8 mouse cellular contexts compared by ENCODE assay signal in the genomic region with DNA sequence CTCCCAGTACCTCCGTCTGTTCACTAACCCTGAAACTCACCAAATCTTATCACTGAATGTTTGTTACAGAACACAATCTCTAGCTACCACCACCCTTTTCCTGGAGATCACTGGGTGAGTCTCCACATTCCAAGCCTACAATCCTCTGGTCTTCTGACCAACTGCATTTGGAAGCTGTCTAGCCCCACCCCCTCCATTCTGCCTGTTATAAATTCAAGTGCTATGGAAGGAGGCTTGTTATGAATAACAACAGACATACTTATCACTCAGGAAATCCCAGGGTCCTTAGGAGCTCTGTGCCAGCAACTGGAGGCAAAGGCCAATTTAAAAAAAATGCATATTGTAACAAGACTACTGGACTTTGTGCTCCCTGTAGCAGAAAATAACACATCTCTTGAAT. TPM values are rescaled to one million over a fixed set of nuclear protein-coding genes. Genes with fewer than 3 reads are reported as not detected.
DNase-seq lines count a peak whose midpoint lies in the region; ATAC-seq lines count a peak whose summit lies in the region.

No protein-coding gene starts in this region.

- H3K4me2 ChIP-seq in heart, embryonic 12.5 days = no peak overlapping the region
- 0 out of 2 replicates have a peak overlapping the region, but pooled peaks have one; percentile 2 for H3K4me2 ChIP-seq in kidney, embryonic 15.5 days

- ATAC-seq in heart, embryonic 12.5 days (ENCODE audit: insufficient number of reproducible peaks, low FRiP score) = peak; percentile 80
- ATAC-seq in kidney, embryonic 15.5 days (replicated peaks; ENCODE audit: low FRiP score) = peak; percentile 61; the same call in 1 of the 2 replicates
- ATAC-seq in monocyte, adult 5-6 weeks (replicated peaks; ENCODE audit: insufficient number of reproducible peaks, low FRiP score, low TSS enrichment, poor library complexity, severe bottlenecking) = no peak

- H3K9me3 ChIP-seq in heart, embryonic 12.5 days (replicated peaks) = peaks cover 4% of the 10 kb centered on the region; the same call in 1 of the 2 replicates
- no peaks in the 10 kb centered on the region for H3K9me3 ChIP-seq in kidney, embryonic 15.5 days (replicated peaks)

- DNase-seq in kidney, adult 9 months = peak; percentile 42
- no peak for DNase-seq in kidney, adult 18-20 months
- peak; percentile 62 for DNase-seq in lung, postnatal 25 days (ENCODE audit: low spot score)
- DNase-seq in cerebellum, adult 11 months = no peak
- no peak for DNase-seq in adrenal gland, adult 18-20 months (ENCODE audit: low spot score in 2 of 2)

- WGBS in heart, embryonic 12.5 days = 11% methylated on average over 1 of the region's 1 CpGs
- WGBS in kidney, embryonic 15.5 days = 48% methylated on average over 1 of the region's 1 CpGs

- no peak overlapping the region for H3K9ac ChIP-seq in heart, embryonic 12.5 days
- no peak overlapping the region for H3K9ac ChIP-seq in kidney, embryonic 15.5 days

- H3K36me3 ChIP-seq in heart, embryonic 12.5 days = no peaks in the 10 kb centered on the region
- no peaks in the 10 kb centered on the region for H3K36me3 ChIP-seq in kidney, embryonic 15.5 days

- H3K27me3 ChIP-seq in heart, embryonic 12.5 days (replicated peaks) = no peaks in the 10 kb centered on the region
- no peaks in the 10 kb centered on the region for H3K27me3 ChIP-seq in kidney, embryonic 15.5 days

- no peak overlapping the region for H3K4me3 ChIP-seq in heart, embryonic 12.5 days
- H3K4me3 ChIP-seq in kidney, embryonic 15.5 days (replicated peaks) = no peak overlapping the region

- H3K4me1 ChIP-seq in heart, embryonic 12.5 days (replicated peaks) = peaks cover 52% of the 10 kb centered on the region
- H3K4me1 ChIP-seq in kidney, embryonic 15.5 days = peaks cover 20% of the 10 kb centered on the region

- peak overlapping the region; percentile 75 for H3K27ac ChIP-seq in heart, embryonic 12.5 days (ENCODE audit: poor library complexity, severe bottlenecking)
- H3K27ac ChIP-seq in kidney, embryonic 15.5 days = peak overlapping the region; percentile 85

RNA-seq across cellular contexts. Expression of gene Ddah1, which starts 58.3 kb away (rescaled TPM):
- polyA plus RNA-seq in heart, embryonic 12.5 days (2016; fragmentation: Nextera tagmentation; extraction: Ambion mirVana) = 35.2 and 36.7 TPM in 2 replicates
- polyA plus RNA-seq in kidney, embryonic 15.5 days (2015; fragmentation: Nextera tagmentation; extraction: Ambion mirVana) = 71.2 and 76.1 TPM in 2 replicates
- total RNA-seq in monocyte, adult 5-6 weeks (2017) = not detected in 3 replicates
- 1 to 10 TPM; 2.4 to 3.5 TPM for total RNA-seq in adrenal gland, adult 18-20 months (2021)

Comparison
In these comparisons a context has a peak if more than half of its experiments do, and no peak if none do; other contexts are left out.
1. DNase-seq: peak in kidney, adult 9 months (single experiment) and lung, postnatal 25 days (single experiment); none in kidney, adult 18-20 months (single experiment), cerebellum, adult 11 months (single experiment) and adrenal gland, adult 18-20 months (0 of 2).